Mouse (Mus musculus): Measurements from ENCODE around the gene Olfr313. TPM values are rescaled to one million over a fixed set of nuclear protein-coding genes. Genes with fewer than 3 reads are reported as not detected.

The Olfr313 gene
- not detected in 2 replicates for polyA plus RNA-seq (2015; fragmentation: Nextera tagmentation; extraction: Ambion mirVana)

DNA sequence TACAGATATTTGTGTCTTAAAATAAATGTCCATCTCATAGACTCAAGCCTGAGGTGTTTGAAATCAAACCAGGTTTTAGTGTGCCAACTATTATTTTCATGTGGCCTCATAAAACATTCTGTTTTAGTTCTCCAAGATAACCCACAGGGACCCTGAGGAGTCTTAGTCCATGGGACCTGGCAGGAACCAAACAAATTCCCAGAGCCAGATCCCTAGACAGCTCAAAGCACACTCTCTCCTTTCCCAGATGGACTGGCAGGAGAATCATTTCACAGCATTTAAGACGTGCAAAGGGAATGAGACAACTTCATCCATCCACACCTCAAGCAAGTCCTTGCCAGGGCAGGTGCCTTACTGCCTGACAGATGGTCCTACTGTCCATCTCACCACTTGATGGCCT is at the start of gene Olfr313:
Olfr313 (plus strand) TSS at position 301 of the 400 bp plus-strand sequence.

GRCm38 (mm10) chr11:58772888-58773287 is 41.9 kb upstream of the Olfr313 start, which contains the start of gene Olfr315:
Olfr315 (plus strand) TSS chr11:58773188.

GRCm38 (mm10) chr11:58782480-58783089 is 32.2 kb upstream of the Olfr313 start, which contains the start of gene Olfr314:
Olfr314 (plus strand) TSS chr11:58782952.

GRCm38 (mm10) chr11:58801558-58802228 is 13.1 kb upstream of the Olfr313 start, which contains the start of gene Fam183b:
Fam183b (minus strand) TSS chr11:58801960.

GRCm38 (mm10) chr11:58828937-58829336 is 14.1 kb downstream of the Olfr313 start, which contains the start of gene Olfr312:
Olfr312 (plus strand) TSS chr11:58829237.

GRCm38 (mm10) chr11:58838951-58839350 is 24.2 kb downstream of the Olfr313 start, which contains the start of gene Olfr311:
Olfr311 (plus strand) TSS chr11:58839251.

GRCm38 (mm10) chr11:58846919-58847461 is 32.2 kb downstream of the Olfr313 start, which contains the start of gene Gm12258:
Gm12258 (plus strand) TSS chr11:58847158.

GRCm38 (mm10) chr11:58867039-58867953 is 52.5 kb downstream of the Olfr313 start, which contains the start of gene 2810021J22Rik:
2810021J22Rik (plus strand) TSS chr11:58867216.

Other genes starting within 250 kb of the Olfr313 start
- not detected in 2 replicates for gene Olfr224, start 244.4 kb upstream of the Olfr313 start, polyA plus RNA-seq (2015; fragmentation: Nextera tagmentation; extraction: Ambion mirVana)
- not detected in 2 replicates for gene Olfr325, start 237.3 kb upstream of the Olfr313 start, polyA plus RNA-seq (2015; fragmentation: Nextera tagmentation; extraction: Ambion mirVana)
- gene Olfr324, start 219.9 kb upstream of the Olfr313 start, polyA plus RNA-seq (2015; fragmentation: Nextera tagmentation; extraction: Ambion mirVana) = not detected in 2 replicates
- not detected in 2 replicates for gene 2210407C18Rik, start 198.9 kb upstream of the Olfr313 start, polyA plus RNA-seq (2015; fragmentation: Nextera tagmentation; extraction: Ambion mirVana)
- gene Olfr323, start 184.5 kb upstream of the Olfr313 start, polyA plus RNA-seq (2015; fragmentation: Nextera tagmentation; extraction: Ambion mirVana) = not detected in 2 replicates
- not detected in 2 replicates for gene Trim58, start 174.5 kb upstream of the Olfr313 start, polyA plus RNA-seq (2015; fragmentation: Nextera tagmentation; extraction: Ambion mirVana)
- not detected in 2 replicates for gene Olfr322, start 156.2 kb upstream of the Olfr313 start, polyA plus RNA-seq (2015; fragmentation: Nextera tagmentation; extraction: Ambion mirVana)
- not detected in 2 replicates for gene Olfr320, start 133.9 kb upstream of the Olfr313 start, polyA plus RNA-seq (2015; fragmentation: Nextera tagmentation; extraction: Ambion mirVana)
- not detected in 2 replicates for gene Olfr319, start 115.8 kb upstream of the Olfr313 start, polyA plus RNA-seq (2015; fragmentation: Nextera tagmentation; extraction: Ambion mirVana)
- not detected in 2 replicates for gene Olfr318, start 91.0 kb upstream of the Olfr313 start, polyA plus RNA-seq (2015; fragmentation: Nextera tagmentation; extraction: Ambion mirVana)
- not detected in 2 replicates for gene Olfr317, start 75.8 kb upstream of the Olfr313 start, polyA plus RNA-seq (2015; fragmentation: Nextera tagmentation; extraction: Ambion mirVana)
- gene Olfr316, start 62.3 kb upstream of the Olfr313 start, polyA plus RNA-seq (2015; fragmentation: Nextera tagmentation; extraction: Ambion mirVana) = not detected in 2 replicates
- not detected in 2 replicates for gene Olfr315, start 41.8 kb upstream of the Olfr313 start, polyA plus RNA-seq (2015; fragmentation: Nextera tagmentation; extraction: Ambion mirVana)
- gene Olfr314, start 32.0 kb upstream of the Olfr313 start, polyA plus RNA-seq (2015; fragmentation: Nextera tagmentation; extraction: Ambion mirVana) = not detected in 2 replicates
- gene Fam183b, start 13.0 kb upstream of the Olfr313 start, polyA plus RNA-seq (2015; fragmentation: Nextera tagmentation; extraction: Ambion mirVana) = 8.1 and 9.6 TPM in 2 replicates
- gene Olfr312, start 14.2 kb downstream of the Olfr313 start, polyA plus RNA-seq (2015; fragmentation: Nextera tagmentation; extraction: Ambion mirVana) = not detected in 2 replicates
- not detected in 2 replicates for gene Olfr311, start 24.3 kb downstream of the Olfr313 start, polyA plus RNA-seq (2015; fragmentation: Nextera tagmentation; extraction: Ambion mirVana)
- 2.1 and 2.5 TPM in 2 replicates for gene Gm12258, start 32.2 kb downstream of the Olfr313 start, polyA plus RNA-seq (2015; fragmentation: Nextera tagmentation; extraction: Ambion mirVana)
- gene 2810021J22Rik, start 52.2 kb downstream of the Olfr313 start, polyA plus RNA-seq (2015; fragmentation: Nextera tagmentation; extraction: Ambion mirVana) = 3.1 and 3.9 TPM in 2 replicates
- gene Zfp39, start 89.2 kb downstream of the Olfr313 start, polyA plus RNA-seq (2015; fragmentation: Nextera tagmentation; extraction: Ambion mirVana) = 2.1 and 2.6 TPM in 2 replicates
- 0.16 TPM in 1 of 2 replicates, not detected in the other for gene Btnl10, start 102.9 kb downstream of the Olfr313 start, polyA plus RNA-seq (2015; fragmentation: Nextera tagmentation; extraction: Ambion mirVana)
- gene Rnf187, start 123.9 kb downstream of the Olfr313 start, polyA plus RNA-seq (2015; fragmentation: Nextera tagmentation; extraction: Ambion mirVana) = 137 and 141 TPM in 2 replicates
- 2.0 and 2.6 TPM in 2 replicates for gene Hist3h2ba, start 133.9 kb downstream of the Olfr313 start, polyA plus RNA-seq (2015; fragmentation: Nextera tagmentation; extraction: Ambion mirVana)
- gene Hist3h2a, start 139.7 kb downstream of the Olfr313 start, polyA plus RNA-seq (2015; fragmentation: Nextera tagmentation; extraction: Ambion mirVana) = 13.9 and 14.8 TPM in 2 replicates
- 0.18 TPM in 1 of 2 replicates, not detected in the other for gene Trim17, start 139.7 kb downstream of the Olfr313 start, polyA plus RNA-seq (2015; fragmentation: Nextera tagmentation; extraction: Ambion mirVana)
- gene Trim11, start 163.1 kb downstream of the Olfr313 start, polyA plus RNA-seq (2015; fragmentation: Nextera tagmentation; extraction: Ambion mirVana) = 12.4 and 13.0 TPM in 2 replicates

All from urinary bladder, postnatal 0 days (tissue).